Mouse (Mus musculus) heart, postnatal 36 days (tissue): Measurements from ENCODE around the gene Ttll11. TPM values are rescaled to one million over a fixed set of nuclear protein-coding genes. Genes with fewer than 3 reads are reported as not detected.

Experiments used
- DNase-seq, 2 experiments: peaks; one replicate each; pipeline ENCODE4 v3.0.0; 2021 to 2022
- intact Hi-C: fragments of 180-260 bp; cut with DNase I; formaldehyde crosslinking; loops from one replicate; pipeline ENCODE4 v1.15.1; 2025
- total RNA-seq, 2 experiments: library from RNA; stranded (reverse); gene quantifications; 2 replicates each; pipeline ENCODE4 v1.2.3; 2021

Gene Ttll11
- total RNA-seq, 2 experiments from 2014 or later: 1.1 to 2.5 TPM

DNA sequence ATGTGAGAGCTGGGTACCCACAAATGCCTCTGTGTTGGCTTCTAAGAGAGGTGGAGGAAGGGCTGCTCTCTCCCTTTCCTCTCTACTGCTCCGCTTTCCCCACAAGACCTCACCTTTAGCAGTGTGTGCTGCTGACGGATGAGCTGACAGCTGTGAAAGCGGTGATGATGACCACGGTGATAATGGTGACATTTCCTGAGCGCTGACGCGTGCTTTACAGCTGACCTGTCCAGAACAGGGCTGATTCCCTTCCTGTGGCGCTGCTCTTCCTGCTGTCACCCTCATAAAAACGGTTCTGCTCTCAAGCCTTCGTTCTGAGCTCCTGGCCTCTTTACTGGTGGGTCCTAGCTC is 119.3 kb downstream of the Ttll11 start:
- no peak for DNase-seq
- intact Hi-C loops: no loop called here

DNA sequence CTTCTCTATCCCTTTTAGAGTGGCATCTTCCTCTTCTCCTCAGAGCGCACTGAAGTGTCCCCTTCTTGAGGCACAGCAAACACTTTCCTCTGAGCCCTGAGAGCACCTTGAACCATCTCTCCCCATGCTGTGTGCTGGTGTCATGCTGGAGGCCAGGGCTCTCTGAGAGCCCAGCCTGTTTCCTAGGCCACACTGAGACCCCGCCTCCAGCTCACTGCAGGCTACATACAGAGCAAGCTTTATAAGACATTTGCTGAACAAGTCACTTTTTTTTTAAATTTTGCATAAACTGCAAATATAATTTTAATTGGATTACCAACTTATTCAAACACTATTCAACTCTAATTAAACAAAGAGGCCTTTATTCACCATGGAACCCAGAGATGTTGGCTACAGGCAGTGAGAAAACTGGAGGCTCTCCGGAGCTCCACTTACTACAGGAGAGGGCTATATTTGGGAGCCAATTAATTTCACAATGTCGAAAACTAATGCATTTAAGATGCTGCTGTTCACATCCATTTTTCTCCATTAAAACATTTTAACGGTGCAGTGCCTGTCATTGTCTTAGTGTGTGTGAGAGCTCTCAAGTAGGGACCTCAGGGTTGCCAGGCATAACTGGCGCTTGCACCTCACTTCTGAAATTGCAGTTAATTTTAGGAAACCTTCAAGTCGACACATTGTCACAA is 119.9 kb downstream of the Ttll11 start:
- intact Hi-C loops: no loop called here
- no peak for DNase-seq

GRCm38 (mm10) chr2:35858281-35858680 is 121.4 kb downstream of the Ttll11 start:
- intact Hi-C loops: no loop called here
- no peak for DNase-seq

GRCm38 (mm10) chr2:35856901-35857300 is 122.8 kb downstream of the Ttll11 start:
- DNase-seq: no peak
- intact Hi-C loops: no loop called here

DNA sequence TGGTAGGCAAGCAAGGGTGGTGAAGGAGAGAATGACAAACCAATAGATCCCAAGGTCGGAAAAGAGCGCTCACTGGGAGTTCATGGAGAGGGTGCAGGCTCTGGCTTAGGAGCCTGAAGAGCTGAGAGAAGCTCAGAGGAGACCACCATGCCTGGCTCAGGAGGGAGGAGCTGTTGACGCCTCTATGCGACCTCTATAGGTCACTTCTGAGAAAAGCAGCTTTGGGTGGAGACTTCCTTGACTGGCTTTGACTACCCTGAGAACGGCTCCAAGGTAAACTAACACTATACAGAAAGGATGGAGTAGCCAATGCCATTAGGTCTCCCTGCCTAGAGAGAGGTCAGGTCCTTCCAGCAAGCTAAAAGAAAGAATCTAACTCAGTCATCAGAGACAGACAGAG is 124.8 kb downstream of the Ttll11 start:
- no peak for DNase-seq
- intact Hi-C loops: no loop called here

- intact Hi-C loops: no loop called here
- no peak for DNase-seq
Observed at GRCm38 (mm10) chr2:35852971-35853370, 126.7 kb downstream of the Ttll11 start.

GRCm38 (mm10) chr2:35852164-35852509 is 127.6 kb downstream of the Ttll11 start:
- intact Hi-C loops: no loop called here
- DNase-seq: no peak

DNA sequence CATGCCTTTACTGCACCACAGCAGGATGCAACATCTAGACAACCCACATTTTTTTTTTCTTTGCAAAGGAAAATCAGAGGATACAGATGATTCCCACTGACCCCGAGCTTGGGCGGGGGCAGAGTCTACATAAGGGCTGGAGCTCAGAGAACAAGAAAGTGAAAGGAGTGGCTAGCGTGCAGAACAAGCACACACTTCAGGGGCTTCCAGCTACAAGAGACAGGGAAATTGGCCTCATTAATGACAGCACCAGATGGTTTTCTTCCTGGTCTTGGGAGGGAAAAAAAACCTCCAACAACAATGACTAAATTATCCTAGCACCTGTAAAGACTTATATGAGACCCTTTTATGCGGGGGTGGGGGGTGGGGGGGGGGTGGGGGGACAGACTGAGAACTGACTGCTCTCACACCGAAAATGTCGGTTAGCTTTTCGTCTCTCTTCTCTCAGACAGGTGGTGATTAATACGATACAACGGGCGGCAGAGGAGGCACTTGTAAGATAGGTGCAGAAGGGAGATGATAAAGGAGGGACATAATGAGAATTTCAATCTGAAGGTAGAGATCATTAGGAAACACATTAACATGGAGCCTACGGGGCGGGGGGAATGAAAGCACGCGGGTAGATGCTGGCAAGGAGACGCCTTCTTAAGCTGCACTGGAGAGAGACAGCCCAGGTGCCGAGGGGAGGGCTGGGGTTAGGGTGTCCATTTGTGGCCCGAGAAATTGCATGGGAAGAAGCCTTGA is 128.1 kb downstream of the Ttll11 start:
- intact Hi-C loops: no loop called here
- no peak for DNase-seq

- intact Hi-C loops: no loop called here
- DNase-seq: no peak
Observed at GRCm38 (mm10) chr2:35849632-35850230, 130.0 kb downstream of the Ttll11 start.

GRCm38 (mm10) chr2:35845611-35846504 is 133.9 kb downstream of the Ttll11 start:
- intact Hi-C loops: no loop called here
- DNase-seq: peak in 1 of 2 experiments; percentile 40

DNA sequence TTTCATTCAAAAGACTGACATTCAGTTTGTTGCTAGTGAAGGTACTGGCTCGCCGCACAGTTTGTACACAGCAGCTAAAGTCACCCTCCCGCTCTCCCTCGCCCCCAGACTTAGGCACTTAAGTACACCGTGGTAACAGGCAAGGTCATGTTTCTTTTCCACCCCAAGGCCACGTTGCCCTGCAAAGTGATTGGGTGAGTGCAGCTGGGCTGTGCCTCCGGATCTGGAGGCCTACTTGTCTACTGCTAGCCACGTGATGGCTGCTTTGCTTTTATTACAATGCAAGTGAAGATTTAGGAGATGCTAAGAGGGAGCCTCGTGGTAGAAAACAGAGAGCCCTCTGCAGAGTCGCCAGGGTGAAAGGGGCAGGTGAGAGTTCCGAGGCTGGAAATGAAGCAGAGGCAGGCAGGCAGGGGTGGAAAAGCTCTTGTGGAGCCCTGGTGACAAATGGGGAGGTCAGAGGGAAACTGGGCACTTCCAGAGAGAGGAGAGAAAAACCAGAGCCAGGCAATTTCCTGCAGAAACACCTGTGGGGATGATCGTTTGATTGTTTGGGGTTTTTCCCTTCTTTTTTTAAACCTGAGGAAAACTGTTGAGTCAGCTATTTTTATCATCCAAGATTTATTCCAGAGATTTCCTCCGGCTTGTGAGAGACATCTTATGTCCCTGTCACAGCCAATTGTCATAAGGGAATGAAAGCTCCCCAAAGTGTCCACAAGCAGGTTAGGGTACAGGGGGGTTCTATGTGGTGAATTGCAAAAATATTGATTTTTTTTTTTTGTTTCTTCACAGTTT is 135.6 kb downstream of the Ttll11 start:
- intact Hi-C loops: no loop called here
- no peak for DNase-seq

- intact Hi-C loops: no loop called here
- no peak for DNase-seq
Observed at GRCm38 (mm10) chr2:35842780-35843474, 136.8 kb downstream of the Ttll11 start.

DNA sequence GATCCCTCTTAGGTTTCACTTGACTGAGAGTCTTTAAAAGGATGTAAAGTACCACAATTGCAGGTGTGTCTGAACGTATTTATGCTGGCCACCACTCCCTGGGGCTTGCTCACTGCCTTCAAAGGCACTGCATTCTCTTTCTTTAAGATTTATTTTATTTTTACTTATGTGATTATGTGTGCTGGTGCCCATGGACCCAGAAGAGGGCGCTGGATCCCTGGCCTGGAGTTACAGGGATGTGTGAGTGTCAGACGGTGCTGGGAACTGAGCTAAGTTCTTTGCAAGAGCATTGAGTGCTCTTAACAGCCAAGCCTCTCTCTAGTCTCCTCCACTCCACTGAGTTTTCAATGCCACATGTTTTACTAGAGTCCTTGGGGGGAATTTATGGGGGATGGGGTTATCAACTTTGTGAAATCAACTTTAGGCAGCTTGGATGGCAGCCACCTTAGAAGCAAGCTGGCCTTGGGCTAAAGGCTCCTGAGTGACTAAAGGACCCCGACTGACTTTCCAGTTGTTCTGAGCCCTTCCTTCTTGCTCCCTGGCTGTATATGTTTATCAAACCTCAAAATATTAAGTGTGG is 137.8 kb downstream of the Ttll11 start:
- no peak for DNase-seq
- intact Hi-C loops: no loop called here

- intact Hi-C loops: no loop called here
- peak in 1 of 2 experiments; percentile 17 for DNase-seq
Observed at GRCm38 (mm10) chr2:35840956-35841816, 138.5 kb downstream of the Ttll11 start.

- intact Hi-C loops: no loop called here
- no peak for DNase-seq
Observed at GRCm38 (mm10) chr2:35838751-35839479, 140.8 kb downstream of the Ttll11 start.

DNA sequence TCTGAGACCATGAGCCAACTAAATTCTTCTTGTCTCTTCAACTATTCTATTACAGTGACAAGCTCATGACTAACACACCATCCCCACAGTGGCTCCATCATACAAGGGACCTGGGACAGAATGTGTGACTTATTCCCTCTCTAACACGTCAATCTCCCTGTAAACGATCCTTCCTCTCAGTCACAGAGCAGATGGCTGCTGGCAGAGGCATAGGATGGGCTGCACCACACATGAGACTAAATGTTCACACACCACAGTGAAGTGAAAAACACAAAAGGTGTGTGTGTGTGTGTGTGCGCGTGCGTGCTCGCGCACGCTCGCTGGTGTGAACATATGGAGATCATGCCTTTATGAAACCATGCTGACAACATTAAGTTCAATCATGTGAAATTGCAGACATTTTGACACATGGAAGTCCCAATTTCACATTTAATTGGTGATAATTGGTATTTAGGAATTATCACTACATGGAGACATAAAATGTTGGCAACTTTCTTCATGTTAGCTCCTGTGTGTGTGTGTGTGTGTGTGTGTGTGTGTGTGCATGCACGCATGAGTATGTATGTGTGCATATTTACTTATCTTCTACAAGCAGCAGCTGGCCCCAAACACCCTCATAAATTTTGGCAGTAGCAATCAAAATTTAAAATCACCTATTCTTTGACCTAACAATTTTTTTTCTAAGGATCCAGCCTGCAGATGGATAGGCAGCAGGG is 145.4 kb downstream of the Ttll11 start:
- no peak for DNase-seq
- intact Hi-C loops: no loop called here

DNA sequence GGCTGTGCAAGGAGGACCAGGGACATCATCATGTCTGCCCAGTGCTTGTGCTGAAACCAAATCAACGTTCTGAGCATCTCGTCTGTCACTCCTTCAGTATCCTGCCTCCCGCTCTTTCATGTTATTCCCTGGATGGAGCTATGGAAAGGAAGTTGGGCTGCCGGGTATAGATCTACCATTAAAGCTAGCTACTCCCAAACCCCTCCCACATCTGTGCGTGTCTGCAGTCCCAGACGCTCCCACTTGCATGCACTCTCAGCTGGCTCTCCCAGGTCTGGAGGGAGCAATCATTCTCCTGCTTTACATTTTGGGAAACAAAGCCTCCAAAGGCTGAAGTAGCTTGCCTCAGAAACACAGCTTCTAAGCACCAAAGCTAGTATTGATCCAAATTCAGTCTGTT is 146.2 kb downstream of the Ttll11 start:
- no peak for DNase-seq
- intact Hi-C loops: no loop called here
